Mouse (Mus musculus): ENCODE data around the gene Sptbn2. TPM values are rescaled to one million over a fixed set of nuclear protein-coding genes. Genes with fewer than 3 reads are reported as not detected.

Gene Sptbn2
- 0.75 and 0.97 TPM in 2 replicates for polyA plus RNA-seq (2014; fragmentation: Nextera tagmentation; extraction: Ambion mirVana)

GRCm38 (mm10) chr19:4711098-4711600 is at the start of gene Sptbn2:
Gene Sptbn2, plus strand, starts transcription at chr19:4711167.
- H3K27me3 ChIP-seq (replicated peaks; ENCODE audit: control insufficient read depth, insufficient read depth, low read length) = peaks cover 61% of the 10 kb centered on the region
- H3K36me3 ChIP-seq (ENCODE audit: control insufficient read depth, insufficient read depth, low read length) = no peaks in the 10 kb centered on the region
- no peaks in the 10 kb centered on the region for H3K9me3 ChIP-seq (ENCODE audit: control insufficient read depth, low read length)
- WGBS = 15% methylated on average over 13 of the region's 13 CpGs
- peaks cover 2% of the 10 kb centered on the region; the same call in 1 of the 2 replicates for H3K4me1 ChIP-seq (replicated peaks; ENCODE audit: control insufficient read depth, insufficient read depth, low read length)
- DNase-seq (ENCODE audit: low spot score) = no peak
- no peak within 1 kb of the TSS for H3K9ac ChIP-seq (ENCODE audit: low read depth, low read length)
- H3K4me3 ChIP-seq (ENCODE audit: low read depth, low read length) = peak within 1 kb of the TSS; percentile 54
- H3K27ac ChIP-seq (ENCODE audit: low read depth, low read length) = no peak within 1 kb of the TSS
- no peak for ATAC-seq (replicated peaks; ENCODE audit: low FRiP score)
- H3K4me2 ChIP-seq = peak within 1 kb of the TSS; percentile 77

GRCm38 (mm10) chr19:4666815-4667214 is 44.2 kb upstream of the Sptbn2 start:
- Histone ChIP-seq H3K4me3 (ENCODE audit: low read depth, low read length) (no peak overlapping the region), H3K4me2 (no peak overlapping the region), H3K27me3 (replicated peaks; ENCODE audit: control insufficient read depth, insufficient read depth, low read length) (no peaks in the 10 kb centered on the region), H3K9ac (ENCODE audit: low read depth, low read length) (no peak overlapping the region), H3K36me3 (ENCODE audit: control insufficient read depth, insufficient read depth, low read length) (no peaks in the 10 kb centered on the region), H3K27ac (ENCODE audit: low read depth, low read length) (no peak overlapping the region), H3K4me1 (replicated peaks; ENCODE audit: control insufficient read depth, insufficient read depth, low read length) (no peaks in the 10 kb centered on the region), H3K9me3 (ENCODE audit: control insufficient read depth, low read length) (no peaks in the 10 kb centered on the region)
- no peak for ATAC-seq (replicated peaks; ENCODE audit: low FRiP score)
- no peak for DNase-seq (ENCODE audit: low spot score)

DNA sequence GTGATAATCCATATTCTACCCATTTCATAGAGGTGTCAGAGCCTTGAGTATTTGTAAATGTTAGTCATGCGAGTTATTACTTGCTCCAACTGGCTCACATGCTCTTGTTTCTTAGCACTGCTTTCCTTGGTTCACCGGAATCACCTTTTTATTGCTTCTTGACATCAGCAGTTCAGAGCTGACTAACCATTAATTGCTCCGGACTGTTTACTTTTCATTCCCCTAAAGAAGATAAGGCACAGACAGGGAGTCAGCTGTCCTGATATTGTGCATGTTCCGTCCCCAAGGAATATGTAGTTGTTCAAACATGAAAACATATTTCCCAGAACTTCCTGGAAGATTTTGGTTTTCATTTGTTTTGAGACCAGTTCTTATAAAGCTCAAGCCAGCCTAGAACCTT is 40.2 kb upstream of the Sptbn2 start:
- H3K9ac ChIP-seq (ENCODE audit: low read depth, low read length) = no peak overlapping the region
- H3K9me3 ChIP-seq (ENCODE audit: control insufficient read depth, low read length) = no peaks in the 10 kb centered on the region
- no peak overlapping the region for H3K4me2 ChIP-seq
- 62% methylated on average over 4 of the region's 4 CpGs for WGBS
- H3K4me1 ChIP-seq (replicated peaks; ENCODE audit: control insufficient read depth, insufficient read depth, low read length) = no peaks in the 10 kb centered on the region
- no peak for DNase-seq (ENCODE audit: low spot score)
- no peak overlapping the region for H3K27ac ChIP-seq (ENCODE audit: low read depth, low read length)
- no peaks in the 10 kb centered on the region for H3K27me3 ChIP-seq (replicated peaks; ENCODE audit: control insufficient read depth, insufficient read depth, low read length)
- ATAC-seq (replicated peaks; ENCODE audit: low FRiP score) = no peak
- no peaks in the 10 kb centered on the region for H3K36me3 ChIP-seq (ENCODE audit: control insufficient read depth, insufficient read depth, low read length)
- no peak overlapping the region for H3K4me3 ChIP-seq (ENCODE audit: low read depth, low read length)

GRCm38 (mm10) chr19:4672401-4672800 is 38.6 kb upstream of the Sptbn2 start:
- Histone ChIP-seq H3K4me2 (no peak overlapping the region), H3K9me3 (ENCODE audit: control insufficient read depth, low read length) (no peaks in the 10 kb centered on the region), H3K27ac (ENCODE audit: low read depth, low read length) (no peak overlapping the region), H3K4me3 (ENCODE audit: low read depth, low read length) (no peak overlapping the region), H3K4me1 (replicated peaks; ENCODE audit: control insufficient read depth, insufficient read depth, low read length) (no peaks in the 10 kb centered on the region), H3K9ac (ENCODE audit: low read depth, low read length) (no peak overlapping the region), H3K36me3 (ENCODE audit: control insufficient read depth, insufficient read depth, low read length) (no peaks in the 10 kb centered on the region), H3K27me3 (replicated peaks; ENCODE audit: control insufficient read depth, insufficient read depth, low read length) (no peaks in the 10 kb centered on the region)
- DNase-seq (ENCODE audit: low spot score) (no peak), ATAC-seq (replicated peaks; ENCODE audit: low FRiP score) (no peak)
- WGBS = 70% methylated on average over 6 of the region's 6 CpGs

- H3K9ac ChIP-seq (ENCODE audit: low read depth, low read length) = no peak overlapping the region
- WGBS = 55% methylated on average over 3 of the region's 3 CpGs
- H3K9me3 ChIP-seq (ENCODE audit: control insufficient read depth, low read length) = no peaks in the 10 kb centered on the region
- H3K36me3 ChIP-seq (ENCODE audit: control insufficient read depth, insufficient read depth, low read length) = no peaks in the 10 kb centered on the region
- H3K27me3 ChIP-seq (replicated peaks; ENCODE audit: control insufficient read depth, insufficient read depth, low read length) = peaks cover 27% of the 10 kb centered on the region
- no peak overlapping the region for H3K4me3 ChIP-seq (ENCODE audit: low read depth, low read length)
- ATAC-seq (replicated peaks; ENCODE audit: low FRiP score) (no peak), DNase-seq (ENCODE audit: low spot score) (no peak)
- H3K27ac ChIP-seq (ENCODE audit: low read depth, low read length) = no peak overlapping the region
- no peaks in the 10 kb centered on the region for H3K4me1 ChIP-seq (replicated peaks; ENCODE audit: control insufficient read depth, insufficient read depth, low read length)
- H3K4me2 ChIP-seq = no peak overlapping the region
Measured at GRCm38 (mm10) chr19:4694346-4694745, 16.6 kb upstream of the Sptbn2 start.

DNA sequence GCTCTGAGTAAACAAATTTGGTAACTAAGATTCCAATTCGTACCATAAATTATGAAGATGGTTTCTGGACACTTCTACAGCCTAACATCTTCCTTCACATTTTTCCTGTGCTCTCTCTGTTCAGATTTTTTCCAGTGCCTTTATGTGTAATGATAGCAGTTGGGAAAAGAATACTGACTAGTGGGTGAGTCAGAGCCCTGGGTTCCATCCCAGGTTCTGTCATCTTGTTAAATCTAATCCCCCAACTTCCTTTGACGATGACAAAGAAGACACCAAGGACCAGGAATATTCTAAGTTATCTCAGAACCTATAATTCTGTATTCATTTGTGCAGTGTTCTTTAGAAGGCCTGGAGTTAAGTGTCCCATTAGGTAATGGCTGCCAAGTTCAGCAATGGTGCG is 13.8 kb upstream of the Sptbn2 start:
- WGBS = 72% methylated on average over 3 of the region's 3 CpGs
- Histone ChIP-seq H3K27me3 (replicated peaks; ENCODE audit: control insufficient read depth, insufficient read depth, low read length) (peaks cover 37% of the 10 kb centered on the region), H3K9ac (ENCODE audit: low read depth, low read length) (no peak overlapping the region)

GRCm38 (mm10) chr19:4697721-4698120 is 13.2 kb upstream of the Sptbn2 start:
- Histone ChIP-seq H3K4me2 (peak overlapping the region; percentile 74), H3K4me1 (replicated peaks; ENCODE audit: control insufficient read depth, insufficient read depth, low read length) (no peaks in the 10 kb centered on the region), H3K27ac (ENCODE audit: low read depth, low read length) (no peak overlapping the region), H3K4me3 (ENCODE audit: low read depth, low read length) (no peak overlapping the region), H3K9me3 (ENCODE audit: control insufficient read depth, low read length) (no peaks in the 10 kb centered on the region), H3K9ac (ENCODE audit: low read depth, low read length) (no peak overlapping the region), H3K36me3 (ENCODE audit: control insufficient read depth, insufficient read depth, low read length) (no peaks in the 10 kb centered on the region), H3K27me3 (replicated peaks; ENCODE audit: control insufficient read depth, insufficient read depth, low read length) (peaks cover 41% of the 10 kb centered on the region)
- DNase-seq (ENCODE audit: low spot score) = no peak
- WGBS = 65% methylated on average over 9 of the region's 9 CpGs
- no peak for ATAC-seq (replicated peaks; ENCODE audit: low FRiP score)

More for the DNA sequence above, 13.8 kb upstream of the Sptbn2 start:
- Histone ChIP-seq H3K36me3 (ENCODE audit: control insufficient read depth, insufficient read depth, low read length) (no peaks in the 10 kb centered on the region), H3K27ac (ENCODE audit: low read depth, low read length) (no peak overlapping the region), H3K9me3 (ENCODE audit: control insufficient read depth, low read length) (no peaks in the 10 kb centered on the region), H3K4me2 (no peak overlapping the region), H3K4me3 (ENCODE audit: low read depth, low read length) (no peak overlapping the region), H3K4me1 (replicated peaks; ENCODE audit: control insufficient read depth, insufficient read depth, low read length) (no peaks in the 10 kb centered on the region)
- DNase-seq (ENCODE audit: low spot score) (no peak), ATAC-seq (replicated peaks; ENCODE audit: low FRiP score) (no peak)

- WGBS = 2% methylated on average over 40 of the region's 40 CpGs
- Histone ChIP-seq H3K4me2 (peak within 1 kb of the TSS; percentile 74), H3K36me3 (ENCODE audit: control insufficient read depth, insufficient read depth, low read length) (no peaks in the 10 kb centered on the region), H3K4me3 (ENCODE audit: low read depth, low read length) (peak within 1 kb of the TSS; percentile 53), H3K27me3 (replicated peaks; ENCODE audit: control insufficient read depth, insufficient read depth, low read length) (peaks cover 41% of the 10 kb centered on the region), H3K9ac (ENCODE audit: low read depth, low read length) (no peak within 1 kb of the TSS; the same call in 1 of the 2 replicates), H3K4me1 (replicated peaks; ENCODE audit: control insufficient read depth, insufficient read depth, low read length) (no peaks in the 10 kb centered on the region), H3K9me3 (ENCODE audit: control insufficient read depth, low read length) (no peaks in the 10 kb centered on the region), H3K27ac (ENCODE audit: low read depth, low read length) (no peak within 1 kb of the TSS)
- peak; percentile 68 for DNase-seq (ENCODE audit: low spot score)
- ATAC-seq (replicated peaks; ENCODE audit: low FRiP score) = peak; percentile 20; the same call in 1 of the 2 replicates
Measured at GRCm38 (mm10) chr19:4698205-4698677, 12.7 kb upstream of the Sptbn2 start, which contains the start of gene Gm960. Gene Gm960, minus strand, starts transcription at chr19:4698668.

DNA sequence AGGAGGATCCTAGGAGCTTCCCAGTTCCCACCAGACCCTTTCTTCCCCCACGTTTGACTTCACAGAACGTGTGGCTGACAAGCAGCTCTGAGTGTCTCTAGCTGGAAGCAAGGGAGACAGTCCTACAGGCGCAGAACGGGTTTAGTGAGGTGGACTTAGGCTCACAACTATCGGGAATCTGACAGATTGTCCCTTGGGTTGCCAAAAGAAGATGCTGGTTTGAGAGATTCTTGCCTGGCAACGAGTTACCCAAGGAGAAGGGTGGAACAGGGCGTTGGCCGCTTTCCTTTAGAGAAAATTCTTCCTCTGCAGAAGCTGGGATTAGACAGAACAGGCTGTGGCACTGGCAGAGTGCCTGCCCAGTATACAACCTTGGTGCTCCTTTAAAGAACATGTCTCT is 12.1 kb upstream of the Sptbn2 start:
- ATAC-seq (replicated peaks; ENCODE audit: low FRiP score) = no peak
- no peak for DNase-seq (ENCODE audit: low spot score)
- H3K9me3 ChIP-seq (ENCODE audit: control insufficient read depth, low read length) = no peaks in the 10 kb centered on the region
- H3K4me3 ChIP-seq (ENCODE audit: low read depth, low read length) = no peak overlapping the region
- peaks cover 42% of the 10 kb centered on the region for H3K27me3 ChIP-seq (replicated peaks; ENCODE audit: control insufficient read depth, insufficient read depth, low read length)
- H3K27ac ChIP-seq (ENCODE audit: low read depth, low read length) = no peak overlapping the region
- H3K4me2 ChIP-seq = no peak overlapping the region; the same call in 1 of the 2 replicates
- no peak overlapping the region for H3K9ac ChIP-seq (ENCODE audit: low read depth, low read length)
- 35% methylated on average over 8 of the region's 8 CpGs for WGBS
- no peaks in the 10 kb centered on the region for H3K4me1 ChIP-seq (replicated peaks; ENCODE audit: control insufficient read depth, insufficient read depth, low read length)
- no peaks in the 10 kb centered on the region for H3K36me3 ChIP-seq (ENCODE audit: control insufficient read depth, insufficient read depth, low read length)
